In genomic region chr17:29489971-29490712, GRCm38 (mm10) we compare ENCODE assay signal across 1 mouse cellular context.
TF ChIP-seq lines count a peak whose summit lies in the region.

No protein-coding gene starts in this region.

TF ChIP-seq in MEL, 35 proteins besides CTCF, POLR2A, EP300 and RAD21 (continued from another document):
- TF ChIP-seq POLR2AphosphoS2 (IDR thresholded peaks at IDR 0.05; ENCODE audit: low read length) (no peak), POLR2AphosphoS5 (IDR thresholded peaks at IDR 0.05; ENCODE audit: borderline replicate concordance, low read depth, low read length) (no peak), ELF1 (IDR thresholded peaks at IDR 0.05; ENCODE audit: low read depth, low read length) (no peak), ZMIZ1 (IDR thresholded peaks at IDR 0.05; ENCODE audit: low read depth, low read length) (no peak), MAX (IDR thresholded peaks at IDR 0.05; ENCODE audit: low read length) (peak; percentile 61), USF1 (IDR thresholded peaks at IDR 0.05; ENCODE audit: low read depth, low read length) (no peak), TBP (IDR thresholded peaks at IDR 0.05; ENCODE audit: low read depth, low read length) (no peak), E2F4 (IDR thresholded peaks at IDR 0.05; ENCODE audit: borderline replicate concordance, low read depth, low read length) (peak; percentile 96; the same call in 1 of the 2 replicates), BHLHE40 (IDR thresholded peaks at IDR 0.05; ENCODE audit: borderline replicate concordance, low read depth, low read length) (no peak), GATA1 (IDR thresholded peaks at IDR 0.05; ENCODE audit: low read depth, low read length) (no peak), MAFK (IDR thresholded peaks at IDR 0.05; ENCODE audit: borderline replicate concordance, low read depth, low read length) (no peak), RCOR1 (IDR thresholded peaks at IDR 0.05; ENCODE audit: low read depth, low read length) (no peak), ETS1 (IDR thresholded peaks at IDR 0.05; ENCODE audit: low read depth, low read length) (peak; percentile 45; the same call in 1 of the 2 replicates), NELFE (IDR thresholded peaks at IDR 0.05; ENCODE audit: low read depth, low read length) (no peak), ZKSCAN1 (IDR thresholded peaks at IDR 0.05; ENCODE audit: low read depth, low read length) (no peak), JUND (IDR thresholded peaks at IDR 0.05; ENCODE audit: low read depth, low read length) (no peak), MEF2A (IDR thresholded peaks at IDR 0.05; ENCODE audit: extremely low read depth, insufficient replicate concordance, low read depth, low read length, poor library complexity, severe bottlenecking) (no peak), CHD1 (IDR thresholded peaks at IDR 0.05; ENCODE audit: low read depth, low read length) (no peak), ZC3H11A (IDR thresholded peaks at IDR 0.05; ENCODE audit: low read depth, low read length) (no peak)
